Mouse (Mus musculus) limb, embryonic 11.5 days (tissue): ENCODE measurements around the gene Myrf. TPM values are rescaled to one million over a fixed set of nuclear protein-coding genes. Genes with fewer than 3 reads are reported as not detected.

Source experiments
- ATAC-seq: fragments of 200-750 bp; cut with Nextera tagmentation; 2 replicates; pipeline ENCODE4 v1.8.0; 2017; ENCODE audit warnings: low read depth; ENCODE audit not compliant: insufficient number of reproducible peaks, low FRiP score, low TSS enrichment
- DNase-seq: peaks from one replicate; pipeline ENCODE4 v3.0.0-alpha.2; 2015; ENCODE audit warnings: low spot score
- H3K27ac ChIP-seq: fragments of 300-500 bp; sonication (generic); replicated peaks from 2 replicates; pipeline ENCODE4 v1.5.1; 2014; ENCODE audit warnings: low read depth, mild to moderate bottlenecking, low read length
- H3K27me3 ChIP-seq: fragments of 300-500 bp; sonication (generic); 2 replicates; pipeline ENCODE4 v1.6.1; 2014; ENCODE audit warnings: mild to moderate bottlenecking, low read length, mixed read lengths; ENCODE audit not compliant: control insufficient read depth, insufficient read depth
- H3K36me3 ChIP-seq: fragments of 300-500 bp; sonication (generic); 2 replicates; pipeline ENCODE4 v1.6.1; 2014; ENCODE audit warnings: mild to moderate bottlenecking, low read length, moderate library complexity, mixed read lengths; ENCODE audit not compliant: control insufficient read depth, insufficient read depth
- H3K4me1 ChIP-seq: fragments of 300-500 bp; sonication (generic); 2 replicates; pipeline ENCODE4 v1.6.1; 2014; ENCODE audit warnings: low read length, mixed read lengths; ENCODE audit not compliant: control insufficient read depth, insufficient read depth
- H3K4me2 ChIP-seq: fragments of 300-500 bp; sonication (generic); 2 replicates; pipeline ENCODE4 v1.6.1; 2014; ENCODE audit warnings: low read depth, mild to moderate bottlenecking, moderate library complexity; ENCODE audit not compliant: severe bottlenecking
- H3K4me3 ChIP-seq: fragments of 300-500 bp; sonication (generic); 2 replicates; pipeline ENCODE4 v1.5.1; 2014; ENCODE audit warnings: low read depth, low read length
- H3K9ac ChIP-seq: fragments of 300-500 bp; sonication (generic); 2 replicates; pipeline ENCODE4 v1.6.1; 2014; ENCODE audit warnings: mild to moderate bottlenecking, low read length
- H3K9me3 ChIP-seq: fragments of 300-500 bp; sonication (generic); 2 replicates; pipeline ENCODE4 v1.6.1; 2016; ENCODE audit warnings: low read length; ENCODE audit not compliant: control insufficient read depth
- WGBS: fragments of 180-500 bp; shearing (Covaris S2); extraction: QIAGEN DNeasy Blood & Tissue Kit; methylation state at CpG from one replicate; pipeline ENCODE4 v1.1.7; 2014; 5-methylcytosine and 5-hydroxymethylcytosine counted together
- polyA plus RNA-seq: library from polyadenylated mRNA; unstranded; fragments of >200 nt; fragmentation: Nextera tagmentation; extraction: Ambion mirVana; gene quantifications from 2 replicates; pipeline ENCODE4 v1.2.1, GENCODE M21; 2014

Myrf gene
- polyA plus RNA-seq, 1 experiment from 2014 or later = 4.6 TPM

GRCm38 (mm10) chr19:10242916-10243315 lies 2.4 kb upstream of the Myrf start:
- Histone ChIP-seq H3K9ac (no peak overlapping the region), H3K4me2 (peak overlapping the region; percentile 12; the same call in 1 of the 2 replicates), H3K4me3 (no peak overlapping the region), H3K27me3 (no peaks in the 10 kb centered on the region), H3K27ac (peak overlapping the region; percentile 61; the same call in 1 of the 2 replicates), H3K4me1 (peaks cover 42% of the 10 kb centered on the region), H3K9me3 (no peaks in the 10 kb centered on the region), H3K36me3 (no peaks in the 10 kb centered on the region)
- ATAC-seq (peak; percentile 27; the same call in 1 of the 2 replicates), DNase-seq (peak; percentile 75)
- 10% methylated on average over 8 of the region's 8 CpGs for WGBS

GRCm38 (mm10) chr19:10239975-10240653 lies 434 bp downstream of the Myrf start:
- H3K9me3 ChIP-seq = no peaks in the 10 kb centered on the region
- peak overlapping the region; percentile 72 for H3K9ac ChIP-seq
- no peaks in the 10 kb centered on the region for H3K27me3 ChIP-seq
- H3K4me3 ChIP-seq = peak overlapping the region; percentile 34
- WGBS = 5% methylated on average over 26 of the region's 26 CpGs
- peaks cover 34% of the 10 kb centered on the region for H3K4me1 ChIP-seq
- no peak overlapping the region; the same call in 1 of the 2 replicates for H3K27ac ChIP-seq
- DNase-seq = no peak
- peak; percentile 11; the same call in 1 of the 2 replicates for ATAC-seq
- no peaks in the 10 kb centered on the region for H3K36me3 ChIP-seq
- peak overlapping the region; percentile 83 for H3K4me2 ChIP-seq

- ATAC-seq (no peak), DNase-seq (peak; percentile 53)
- peak overlapping the region; percentile 83 for H3K4me2 ChIP-seq
- H3K27ac ChIP-seq = no peak overlapping the region
- H3K27me3 ChIP-seq = no peaks in the 10 kb centered on the region
- peaks cover 34% of the 10 kb centered on the region for H3K4me1 ChIP-seq
- no peak overlapping the region for H3K4me3 ChIP-seq
- H3K9ac ChIP-seq = no peak overlapping the region
- no peaks in the 10 kb centered on the region for H3K9me3 ChIP-seq
- 34% methylated on average over 2 of the region's 2 CpGs for WGBS
- H3K36me3 ChIP-seq = no peaks in the 10 kb centered on the region
Observed at GRCm38 (mm10) chr19:10239419-10239818, 1.1 kb downstream of the Myrf start.

GRCm38 (mm10) chr19:10238477-10238876 lies 2.1 kb downstream of the Myrf start:
- DNase-seq (no peak), ATAC-seq (no peak)
- Histone ChIP-seq H3K4me1 (peaks cover 26% of the 10 kb centered on the region), H3K9ac (no peak overlapping the region), H3K27me3 (no peaks in the 10 kb centered on the region), H3K36me3 (no peaks in the 10 kb centered on the region), H3K4me3 (no peak overlapping the region), H3K27ac (no peak overlapping the region), H3K4me2 (peak overlapping the region; percentile 83; the same call in 1 of the 2 replicates), H3K9me3 (no peaks in the 10 kb centered on the region)
- 45% methylated on average over 3 of the region's 3 CpGs for WGBS

- WGBS = 86% methylated on average over 9 of the region's 9 CpGs
- Histone ChIP-seq H3K4me3 (no peak overlapping the region), H3K4me2 (no peak overlapping the region), H3K9me3 (no peaks in the 10 kb centered on the region), H3K27ac (no peak overlapping the region), H3K27me3 (no peaks in the 10 kb centered on the region), H3K36me3 (no peaks in the 10 kb centered on the region; the same call in 1 of the 2 replicates), H3K4me1 (peaks cover 41% of the 10 kb centered on the region), H3K9ac (no peak overlapping the region)
- DNase-seq (no peak), ATAC-seq (no peak)
Observed at GRCm38 (mm10) chr19:10235784-10236565, 4.6 kb downstream of the Myrf start.

GRCm38 (mm10) chr19:10232327-10233017 lies 8.1 kb downstream of the Myrf start:
- Histone ChIP-seq H3K4me1 (peaks cover 24% of the 10 kb centered on the region), H3K27ac (0 out of 2 replicates have a peak overlapping the region, but pooled peaks have one; percentile 6), H3K4me3 (no peak overlapping the region), H3K27me3 (no peaks in the 10 kb centered on the region), H3K9me3 (no peaks in the 10 kb centered on the region), H3K4me2 (no peak overlapping the region), H3K9ac (peak overlapping the region; percentile 27; the same call in 1 of the 2 replicates), H3K36me3 (no peaks in the 10 kb centered on the region; the same call in 1 of the 2 replicates)
- WGBS = 21% methylated on average over 9 of the region's 9 CpGs
- peak; percentile 58 for DNase-seq
- ATAC-seq = 0 out of 2 replicates have a peak, but pooled peaks have one; percentile 4

GRCm38 (mm10) chr19:10231871-10232270 lies 8.7 kb downstream of the Myrf start:
- no peaks in the 10 kb centered on the region; the same call in 1 of the 2 replicates for H3K36me3 ChIP-seq
- no peaks in the 10 kb centered on the region for H3K9me3 ChIP-seq
- peaks cover 24% of the 10 kb centered on the region for H3K4me1 ChIP-seq
- H3K4me2 ChIP-seq = no peak overlapping the region
- WGBS = 13% methylated on average over 5 of the region's 5 CpGs
- DNase-seq = peak; percentile 33
- no peak overlapping the region for H3K27ac ChIP-seq
- H3K9ac ChIP-seq = no peak overlapping the region
- no peak overlapping the region for H3K4me3 ChIP-seq
- ATAC-seq = no peak
- H3K27me3 ChIP-seq = no peaks in the 10 kb centered on the region

- no peak overlapping the region for H3K4me3 ChIP-seq
- H3K4me1 ChIP-seq = peaks cover 24% of the 10 kb centered on the region
- H3K27me3 ChIP-seq = no peaks in the 10 kb centered on the region
- peak; percentile 55 for DNase-seq
- H3K36me3 ChIP-seq = no peaks in the 10 kb centered on the region; the same call in 1 of the 2 replicates
- no peaks in the 10 kb centered on the region for H3K9me3 ChIP-seq
- H3K27ac ChIP-seq = no peak overlapping the region
- H3K4me2 ChIP-seq = no peak overlapping the region
- under 1% methylated on average over 7 of the region's 7 CpGs for WGBS
- no peak for ATAC-seq
- H3K9ac ChIP-seq = no peak overlapping the region; the same call in 1 of the 2 replicates
Observed at GRCm38 (mm10) chr19:10231016-10231415, 9.5 kb downstream of the Myrf start.
